ENCODE assay signal across 9 mouse cellular contexts in genomic region chr17:72781786-72782185, GRCm38 (mm10). TPM values are rescaled to one million over a fixed set of nuclear protein-coding genes. Genes with fewer than 3 reads are reported as not detected.
A peak's percentile ranks its signal among the peaks of the same experiment; 100 is the strongest.
DNase-seq lines count a peak whose midpoint lies in the region; ATAC-seq and TF ChIP-seq lines count a peak whose summit lies in the region.
"Had no signal": no experiment of that assay in that cellular context is flagged by ENCODE, and none has a peak within 500 bp of the region (broad histone marks: within the 10 kb centered on the region; RNA-seq: fewer than 3 reads in every experiment).

No protein-coding gene starts in this region.

- DNase-seq in hindbrain, embryonic 11.5 days (ENCODE audit: low spot score) = peak; percentile 83
- peak; percentile 75 to 79 for DNase-seq in left cerebral cortex, adult 18-20 months (ENCODE audit: low spot score in 2 of 2)
- DNase-seq in midbrain, embryonic 11.5 days (ENCODE audit: low spot score, missing footprints) = peak; percentile 97

- no peak for TF ChIP-seq POLR2A in bone marrow macrophage, adult 2 months (IDR thresholded peaks at IDR 0.05; ENCODE audit: borderline replicate concordance, low read depth, low read length)
- no peak for TF ChIP-seq POLR2A in small intestine, adult 2 months (IDR thresholded peaks at IDR 0.05; ENCODE audit: low read depth, low read length)

- H3K4me2 ChIP-seq in intestine, postnatal 0 days (replicated peaks; ENCODE audit: low read depth) = no peak overlapping the region
- no peak overlapping the region for H3K4me2 ChIP-seq in intestine, embryonic 16.5 days (ENCODE audit: low read depth, low read length)
- no peak overlapping the region for H3K4me2 ChIP-seq in hindbrain, embryonic 11.5 days (replicated peaks; ENCODE audit: low read depth, low read length)
- H3K4me2 ChIP-seq in midbrain, embryonic 11.5 days = no peak overlapping the region
- H3K4me2 ChIP-seq: stomach, embryonic 15.5 days had no signal

- no peak overlapping the region for H3K9ac ChIP-seq in intestine, postnatal 0 days (ENCODE audit: low read depth, low read length)
- no peak overlapping the region for H3K9ac ChIP-seq in intestine, embryonic 16.5 days (ENCODE audit: low read depth, low read length)
- H3K9ac ChIP-seq in hindbrain, embryonic 11.5 days (ENCODE audit: low read depth, low read length) = no peak overlapping the region
- no peak overlapping the region for H3K9ac ChIP-seq in midbrain, embryonic 11.5 days (ENCODE audit: low read length)
- H3K9ac ChIP-seq: stomach, embryonic 15.5 days had no signal

- H3K27me3 ChIP-seq in intestine, postnatal 0 days (replicated peaks; ENCODE audit: control insufficient read depth, insufficient read depth, low read length) = peaks cover 3% of the 10 kb centered on the region; the same call in 1 of the 2 replicates
- no peaks in the 10 kb centered on the region for H3K27me3 ChIP-seq in intestine, embryonic 16.5 days (replicated peaks; ENCODE audit: control insufficient read depth, insufficient read depth, low read length)
- H3K27me3 ChIP-seq in hindbrain, embryonic 11.5 days (ENCODE audit: control insufficient read depth, insufficient read depth, low read length) = no peaks in the 10 kb centered on the region
- H3K27me3 ChIP-seq in midbrain, embryonic 11.5 days (ENCODE audit: control insufficient read depth, insufficient read depth, low read length) = no peaks in the 10 kb centered on the region
- no peaks in the 10 kb centered on the region for H3K27me3 ChIP-seq in small intestine, adult 2 months (ENCODE audit: control insufficient read depth, insufficient read depth, low read length)
- H3K27me3 ChIP-seq: stomach, embryonic 15.5 days had no signal

- H3K4me3 ChIP-seq in intestine, postnatal 0 days (ENCODE audit: low read depth, low read length) = no peak overlapping the region
- H3K4me3 ChIP-seq in intestine, embryonic 16.5 days (ENCODE audit: low read length) = no peak overlapping the region
- H3K4me3 ChIP-seq in bone marrow macrophage, adult 2 months (ENCODE audit: insufficient read depth, low read length) = no peak overlapping the region
- no peak overlapping the region for H3K4me3 ChIP-seq in hindbrain, embryonic 11.5 days (ENCODE audit: low read depth, low read length)
- no peak overlapping the region for H3K4me3 ChIP-seq in midbrain, embryonic 11.5 days (ENCODE audit: low read depth, low read length)
- no peak overlapping the region for H3K4me3 ChIP-seq in small intestine, adult 2 months (ENCODE audit: low read depth, low read length)
- H3K4me3 ChIP-seq: stomach, embryonic 15.5 days had no signal

- no peaks in the 10 kb centered on the region for H3K4me1 ChIP-seq in intestine, postnatal 0 days (replicated peaks; ENCODE audit: control insufficient read depth, insufficient read depth, low read length)
- H3K4me1 ChIP-seq in intestine, embryonic 16.5 days (ENCODE audit: control insufficient read depth, insufficient read depth, low read length) = no peaks in the 10 kb centered on the region
- H3K4me1 ChIP-seq in bone marrow macrophage, adult 2 months (ENCODE audit: control insufficient read depth, insufficient read depth, low read length) = peaks cover 15% of the 10 kb centered on the region
- H3K4me1 ChIP-seq in hindbrain, embryonic 11.5 days (replicated peaks; ENCODE audit: control insufficient read depth, insufficient read depth, low read length) = no peaks in the 10 kb centered on the region
- H3K4me1 ChIP-seq in midbrain, embryonic 11.5 days (ENCODE audit: control insufficient read depth, insufficient read depth, low read length) = no peaks in the 10 kb centered on the region
- no peaks in the 10 kb centered on the region for H3K4me1 ChIP-seq in small intestine, adult 2 months (ENCODE audit: control insufficient read depth, insufficient read depth, insufficient read length, low read length)
- H3K4me1 ChIP-seq: stomach, embryonic 15.5 days had no signal

- TF ChIP-seq CTCF in intestine, postnatal 0 days (IDR thresholded peaks at IDR 0.05; ENCODE audit: low read depth) = peak; percentile 93
- peak; percentile 65 for TF ChIP-seq CTCF in bone marrow macrophage, adult 2 months (IDR thresholded peaks at IDR 0.05; ENCODE audit: low read depth, low read length)
- TF ChIP-seq CTCF in small intestine, adult 2 months (IDR thresholded peaks at IDR 0.05; ENCODE audit: extremely low read depth, insufficient read length, insufficient replicate concordance, low read depth, low read length) = peak; percentile 62; the same call in 1 of the 2 replicates

- no peak overlapping the region for H3K27ac ChIP-seq in intestine, postnatal 0 days (ENCODE audit: low read depth, low read length)
- no peak overlapping the region for H3K27ac ChIP-seq in intestine, embryonic 16.5 days (ENCODE audit: low read length)
- no peak overlapping the region for H3K27ac ChIP-seq in bone marrow macrophage, adult 2 months (ENCODE audit: insufficient read depth, low read depth, low read length)
- H3K27ac ChIP-seq in hindbrain, embryonic 11.5 days (ENCODE audit: low read depth, low read length) = no peak overlapping the region
- no peak overlapping the region for H3K27ac ChIP-seq in midbrain, embryonic 11.5 days (ENCODE audit: low read depth, low read length)
- no peak overlapping the region for H3K27ac ChIP-seq in small intestine, adult 2 months (ENCODE audit: insufficient read depth, low read depth, low read length)
- H3K27ac ChIP-seq: stomach, embryonic 15.5 days had no signal

- WGBS in intestine, postnatal 0 days = 16% methylated on average over 6 of the region's 6 CpGs
- 14% methylated on average over 6 of the region's 6 CpGs for WGBS in intestine, embryonic 16.5 days
- 30% methylated on average over 6 of the region's 6 CpGs for WGBS in hindbrain, embryonic 11.5 days
- 33% methylated on average over 6 of the region's 6 CpGs for WGBS in midbrain, embryonic 11.5 days
- 6% methylated on average over 6 of the region's 6 CpGs for WGBS in small intestine, adult 2 months

- no peaks in the 10 kb centered on the region for H3K36me3 ChIP-seq in intestine, postnatal 0 days (ENCODE audit: control insufficient read depth, insufficient read depth)
- no peaks in the 10 kb centered on the region for H3K36me3 ChIP-seq in intestine, embryonic 16.5 days (ENCODE audit: control insufficient read depth, insufficient read depth, low read length)
- H3K36me3 ChIP-seq in hindbrain, embryonic 11.5 days (ENCODE audit: control insufficient read depth, insufficient read depth, low read length) = no peaks in the 10 kb centered on the region
- no peaks in the 10 kb centered on the region for H3K36me3 ChIP-seq in midbrain, embryonic 11.5 days (ENCODE audit: control insufficient read depth, insufficient read depth, low read length)
- H3K36me3 ChIP-seq in small intestine, adult 2 months (ENCODE audit: control insufficient read depth, insufficient read depth, low read length) = no peaks in the 10 kb centered on the region
- H3K36me3 ChIP-seq: stomach, embryonic 15.5 days had no signal

- no peaks in the 10 kb centered on the region for H3K9me3 ChIP-seq in intestine, postnatal 0 days (ENCODE audit: control insufficient read depth)
- H3K9me3 ChIP-seq in intestine, embryonic 16.5 days (ENCODE audit: control insufficient read depth, low read length) = no peaks in the 10 kb centered on the region
- no peaks in the 10 kb centered on the region for H3K9me3 ChIP-seq in hindbrain, embryonic 11.5 days (ENCODE audit: control insufficient read depth, low read length)
- H3K9me3 ChIP-seq in midbrain, embryonic 11.5 days (ENCODE audit: control insufficient read depth, low read length) = no peaks in the 10 kb centered on the region
- H3K9me3 ChIP-seq: stomach, embryonic 15.5 days had no signal

- ATAC-seq in intestine, postnatal 0 days = no peak
- ATAC-seq in intestine, embryonic 16.5 days = no peak
- ATAC-seq in erythroid progenitor cell, adult 5-6 weeks (replicated peaks; ENCODE audit: low FRiP score, poor library complexity, severe bottlenecking) = peak; percentile 54; the same call in 1 of the 2 replicates
- no peak for ATAC-seq in hindbrain, embryonic 11.5 days (ENCODE audit: low FRiP score)
- 0 out of 2 replicates have a peak, but pooled peaks have one; percentile 57 for ATAC-seq in midbrain, embryonic 11.5 days (ENCODE audit: low FRiP score)

RNA-seq across cellular contexts. Expression of gene Ypel5, which starts 54.5 kb away (rescaled TPM):
- polyA plus RNA-seq in intestine, postnatal 0 days (2015; fragmentation: Nextera tagmentation; extraction: Ambion mirVana) = 95.3 and 96.8 TPM in 2 replicates
- polyA plus RNA-seq in intestine, embryonic 16.5 days (2015; fragmentation: Nextera tagmentation; extraction: Ambion mirVana) = 37.4 and 43.2 TPM in 2 replicates
- polyA plus RNA-seq in bone marrow macrophage, adult 2 months (2012; ENCODE audit: insufficient read depth, insufficient read length, missing spikeins) = 85.2 and 88.3 TPM in 2 replicates
- total RNA-seq in erythroid progenitor cell, adult 5-6 weeks (2015; ENCODE audit: low replicate concordance) = 109 and 112 TPM in 2 replicates
- 92.1 and 145 TPM in 2 replicates for total RNA-seq in erythroid progenitor cell, adult 5-6 weeks (2017; ENCODE audit: low replicate concordance)
- 79.3 and 80.4 TPM in 2 replicates for polyA plus RNA-seq in hindbrain, embryonic 11.5 days (2014; fragmentation: Nextera tagmentation; extraction: Ambion mirVana)
- 10 to 100 TPM; 87.0 to 95.4 TPM for total RNA-seq in left cerebral cortex, adult 18-20 months (2021)
- 64.5 and 68.0 TPM in 2 replicates for polyA plus RNA-seq in midbrain, embryonic 11.5 days (2014; fragmentation: Nextera tagmentation; extraction: Ambion mirVana)
- polyA plus RNA-seq in small intestine, adult 2 months (2012; rRNA removed) = 2.4 and 7.4 TPM in 2 replicates

Comparison
In these comparisons a context has a peak if more than half of its experiments do, and no peak if none do; other contexts are left out.
1. ATAC-seq: peak in erythroid progenitor cell, adult 5-6 weeks (single experiment) and midbrain, embryonic 11.5 days (single experiment); none in intestine, postnatal 0 days (single experiment), intestine, embryonic 16.5 days (single experiment) and hindbrain, embryonic 11.5 days (single experiment).
2. Peak in every context shown above with its lines, with median percentiles within 50 percentile points of each other: CTCF ChIP-seq and DNase-seq.